Mouse (Mus musculus) stomach, postnatal 0 days (tissue): ENCODE measurements around the gene Wee1.

Experiments used
- CTCF ChIP-seq: IDR thresholded peaks from 2 replicates; pipeline ENCODE4 v1.5.1; 2016; ENCODE audit warnings: antibody characterized with exemption, low read depth, mild to moderate bottlenecking, moderate library complexity
- EP300 ChIP-seq: optimal IDR thresholded peaks from 2 replicates; pipeline ENCODE3; 2016; ENCODE audit warnings: antibody characterized with exemption

DNA sequence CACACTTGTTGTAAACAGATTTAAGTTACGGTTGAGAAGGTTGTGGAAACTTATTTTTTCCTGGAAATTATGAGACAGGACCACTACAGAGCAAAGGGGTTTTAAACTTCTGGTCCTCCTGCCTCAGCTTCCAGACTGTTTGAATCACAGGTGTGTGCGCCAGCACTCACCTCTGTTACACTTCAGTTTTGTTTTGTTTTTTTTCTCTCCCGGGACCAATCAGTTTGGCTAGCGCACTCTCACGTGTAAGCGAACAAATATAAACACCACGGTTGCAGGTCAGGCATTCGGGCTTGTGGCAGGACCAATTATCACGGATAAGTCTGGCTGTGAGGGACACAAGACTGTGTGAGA, 707 bp upstream of the Wee1 start:
- no peak for TF ChIP-seq CTCF
- no peak for TF ChIP-seq EP300
